Mouse (Mus musculus) limb, embryonic 14.5 days (tissue): Measurements from ENCODE around the gene Tmcc3. TPM values are rescaled to one million over a fixed set of nuclear protein-coding genes. Genes with fewer than 3 reads are reported as not detected.
A peak's percentile ranks its signal among the peaks of the same experiment; 100 is the strongest.

Experiments
- ATAC-seq: fragments of 200-750 bp; cut with Nextera tagmentation; 2 replicates; pipeline ENCODE4 v1.8.0; 2017; ENCODE audit warnings: low read depth, moderate number of reproducible peaks, moderate TSS enrichment; ENCODE audit not compliant: low FRiP score
- DNase-seq: peaks from one replicate; pipeline ENCODE4 v3.0.0-alpha.2; 2015; ENCODE audit warnings: low spot score
- H3K27ac ChIP-seq: fragments of 300-500 bp; sonication (generic); replicated peaks from 2 replicates; pipeline ENCODE4 v1.5.1; 2014; ENCODE audit warnings: low read depth, mild to moderate bottlenecking, low read length, moderate library complexity, mixed read lengths
- H3K27me3 ChIP-seq: fragments of 300-500 bp; sonication (generic); 2 replicates; pipeline ENCODE4 v1.6.1; 2014; ENCODE audit warnings: low read length, mixed read lengths; ENCODE audit not compliant: control insufficient read depth, insufficient read depth
- H3K36me3 ChIP-seq: fragments of 300-500 bp; sonication (generic); 2 replicates; pipeline ENCODE4 v1.6.1; 2014; ENCODE audit warnings: mild to moderate bottlenecking, low read length, moderate library complexity, mixed read lengths; ENCODE audit not compliant: control insufficient read depth, insufficient read depth
- H3K4me1 ChIP-seq: fragments of 300-500 bp; sonication (generic); 2 replicates; pipeline ENCODE4 v1.6.1; 2014; ENCODE audit warnings: antibody characterized with exemption, low read length, mixed read lengths; ENCODE audit not compliant: control insufficient read depth, insufficient read depth
- H3K4me2 ChIP-seq: fragments of 300-500 bp; sonication (generic); replicated peaks from 2 replicates; pipeline ENCODE4 v1.6.1; 2014; ENCODE audit warnings: low read depth, mild to moderate bottlenecking, low read length, moderate library complexity; ENCODE audit not compliant: severe bottlenecking
- H3K4me3 ChIP-seq: fragments of 300-500 bp; sonication (generic); replicated peaks from 2 replicates; pipeline ENCODE4 v1.5.1; 2014; ENCODE audit warnings: low read length
- H3K9ac ChIP-seq: fragments of 300-500 bp; sonication (generic); 2 replicates; pipeline ENCODE4 v1.6.1; 2014; ENCODE audit warnings: mild to moderate bottlenecking, low read depth, low read length, moderate library complexity; ENCODE audit not compliant: severe bottlenecking
- H3K9me3 ChIP-seq: fragments of 300-500 bp; sonication (generic); 2 replicates; pipeline ENCODE4 v1.6.1; 2016; ENCODE audit warnings: low read length; ENCODE audit not compliant: control insufficient read depth
- POLR2A ChIP-seq: fragments of 200-500 bp; IDR thresholded peaks from 2 replicates; pipeline ENCODE4 v1.8.0; 2012; ENCODE audit warnings: inconsistent platforms, mild to moderate bottlenecking, moderate library complexity, borderline replicate concordance; ENCODE audit not compliant: insufficient read depth, insufficient read length; ENCODE audit errors: extremely low read depth
- WGBS: fragments of 180-500 bp; shearing (Covaris S2); extraction: QIAGEN DNeasy Blood & Tissue Kit; methylation state at CpG from one replicate; pipeline ENCODE4 v1.1.7; 2014; 5-methylcytosine and 5-hydroxymethylcytosine counted together
- polyA plus RNA-seq, 2 experiments: library from polyadenylated mRNA; depleted of rRNA in 1 of 2; stranded (reverse) in 1 of 2; unstranded in 1 of 2; fragments of >200 nt; fragmentation: Nextera tagmentation in 1 of 2; extraction: Ambion mirVana in 1 of 2; gene quantifications; 2 replicates each; pipeline versions ENCODE4 v1.2.1 to v1.2.3; 2012 to 2014

Tmcc3 gene
- polyA plus RNA-seq, 2 experiments = 10.5 to 18.2 TPM

DNA sequence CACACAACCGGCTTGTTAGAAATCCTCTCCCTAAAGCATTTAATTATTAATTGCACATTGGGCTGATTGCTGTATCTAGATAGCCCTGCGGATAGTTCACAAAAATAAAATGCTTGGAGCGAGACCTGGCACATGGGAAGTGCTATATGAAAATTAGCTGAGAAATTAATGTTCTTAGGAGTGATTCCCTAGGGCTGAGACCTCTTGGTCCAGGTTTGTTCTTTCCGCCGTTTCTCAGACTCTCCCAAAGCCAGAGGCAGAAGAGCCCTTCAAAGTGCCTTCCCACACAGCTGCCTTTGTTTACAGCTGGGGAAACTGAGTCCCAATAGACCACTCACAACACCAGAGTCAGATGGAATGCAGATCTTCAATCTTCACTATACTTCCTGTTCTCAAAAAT, 310.5 kb downstream of the Tmcc3 start:
- Histone ChIP-seq H3K4me1 (peaks cover 4% of the 10 kb centered on the region; the same call in 1 of the 2 replicates), H3K27me3 (no peaks in the 10 kb centered on the region), H3K9ac (no peak overlapping the region), H3K9me3 (no peaks in the 10 kb centered on the region), H3K4me2 (no peak overlapping the region), H3K4me3 (no peak overlapping the region), H3K27ac (no peak overlapping the region), H3K36me3 (no peaks in the 10 kb centered on the region)
- DNase-seq (no peak), ATAC-seq (peak; percentile 13; the same call in 1 of the 2 replicates)
- WGBS = 42% methylated on average over 5 of the region's 5 CpGs
- TF ChIP-seq POLR2A = no peak

DNA sequence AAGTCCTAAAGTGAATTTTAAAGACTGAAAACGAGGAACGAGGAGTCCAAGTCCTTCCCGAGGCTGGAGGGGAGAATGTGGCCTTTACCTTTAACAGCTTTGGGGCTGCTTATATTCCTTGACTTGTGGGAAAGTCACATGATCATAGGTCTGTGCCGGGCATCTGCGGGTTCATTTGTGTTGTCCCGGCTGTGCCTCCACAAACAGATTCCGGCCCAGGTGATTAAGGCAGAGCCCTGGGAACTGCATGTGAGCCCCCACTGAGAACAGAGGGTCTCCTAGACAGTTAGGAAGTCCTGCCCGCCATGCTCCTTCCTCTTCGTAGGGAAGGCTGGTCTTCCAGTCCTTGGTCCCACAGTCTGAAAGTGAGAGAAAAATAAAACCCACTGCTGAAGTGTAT, 311.1 kb downstream of the Tmcc3 start:
- no peak overlapping the region for H3K4me3 ChIP-seq
- DNase-seq = no peak
- no peak overlapping the region; the same call in 1 of the 2 replicates for H3K4me2 ChIP-seq
- H3K36me3 ChIP-seq = no peaks in the 10 kb centered on the region
- no peak overlapping the region for H3K27ac ChIP-seq
- H3K9ac ChIP-seq = no peak overlapping the region; the same call in 1 of the 2 replicates
- no peak for TF ChIP-seq POLR2A
- 12% methylated on average over 9 of the region's 9 CpGs for WGBS
- no peaks in the 10 kb centered on the region for H3K27me3 ChIP-seq
- H3K4me1 ChIP-seq = peaks cover 4% of the 10 kb centered on the region; the same call in 1 of the 2 replicates
- no peak for ATAC-seq
- H3K9me3 ChIP-seq = no peaks in the 10 kb centered on the region

DNA sequence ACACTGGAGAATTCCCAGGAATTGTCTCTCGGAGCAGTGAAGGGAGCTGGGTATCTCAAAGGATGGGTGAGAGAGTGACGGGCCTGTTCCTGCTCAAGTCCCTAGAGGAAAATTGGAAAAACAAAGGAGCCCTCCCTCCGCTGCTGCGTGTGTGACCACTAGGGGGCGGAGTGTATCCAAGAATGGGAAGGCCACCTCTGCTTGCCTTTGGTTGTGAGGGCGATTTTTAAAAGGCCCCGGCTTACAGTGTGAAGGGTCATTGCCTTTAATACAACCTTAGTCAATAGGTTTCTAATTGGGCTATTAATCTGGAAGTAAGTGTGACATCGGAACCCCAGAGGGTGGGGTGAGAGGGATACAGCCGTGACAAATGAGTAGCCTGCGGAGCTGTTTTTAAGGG, 311.9 kb downstream of the Tmcc3 start:
- Histone ChIP-seq H3K9ac (no peak overlapping the region), H3K36me3 (no peaks in the 10 kb centered on the region), H3K4me1 (peaks cover 4% of the 10 kb centered on the region; the same call in 1 of the 2 replicates), H3K4me3 (no peak overlapping the region), H3K4me2 (0 out of 2 replicates have a peak overlapping the region, but pooled peaks have one; percentile 24), H3K27me3 (no peaks in the 10 kb centered on the region), H3K9me3 (no peaks in the 10 kb centered on the region), H3K27ac (no peak overlapping the region)
- DNase-seq = peak; percentile 69
- 4% methylated on average over 10 of the region's 10 CpGs for WGBS
- no peak for TF ChIP-seq POLR2A
- peak; percentile 69; the same call in 1 of the 2 replicates for ATAC-seq

DNA sequence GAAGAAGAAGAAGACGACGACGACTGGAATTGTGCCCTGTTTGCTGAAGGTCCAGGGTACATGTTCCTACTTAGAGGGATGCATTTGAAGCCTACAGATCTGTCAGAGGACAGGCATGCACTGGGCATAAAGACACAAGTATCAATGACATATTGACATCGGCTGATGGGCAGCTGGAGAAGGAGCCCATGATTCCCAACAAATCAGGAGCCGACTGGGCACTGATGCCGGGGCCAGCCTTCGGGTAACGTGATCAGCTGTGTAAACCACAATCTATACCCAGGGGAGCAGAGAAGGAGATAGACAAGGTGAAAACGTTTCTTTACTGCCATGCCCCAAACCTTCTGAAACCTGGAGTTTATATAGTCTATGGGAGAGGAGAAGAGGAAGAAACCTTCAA, 313.3 kb downstream of the Tmcc3 start:
- TF ChIP-seq POLR2A = no peak
- no peak overlapping the region for H3K9ac ChIP-seq
- H3K4me2 ChIP-seq = no peak overlapping the region
- ATAC-seq = no peak
- 88% methylated on average over 9 of the region's 9 CpGs for WGBS
- H3K4me3 ChIP-seq = no peak overlapping the region
- H3K27ac ChIP-seq = no peak overlapping the region
- H3K36me3 ChIP-seq = no peaks in the 10 kb centered on the region
- H3K9me3 ChIP-seq = no peaks in the 10 kb centered on the region
- H3K4me1 ChIP-seq = peaks cover 4% of the 10 kb centered on the region; the same call in 1 of the 2 replicates
- DNase-seq = no peak
- H3K27me3 ChIP-seq = no peaks in the 10 kb centered on the region

DNA sequence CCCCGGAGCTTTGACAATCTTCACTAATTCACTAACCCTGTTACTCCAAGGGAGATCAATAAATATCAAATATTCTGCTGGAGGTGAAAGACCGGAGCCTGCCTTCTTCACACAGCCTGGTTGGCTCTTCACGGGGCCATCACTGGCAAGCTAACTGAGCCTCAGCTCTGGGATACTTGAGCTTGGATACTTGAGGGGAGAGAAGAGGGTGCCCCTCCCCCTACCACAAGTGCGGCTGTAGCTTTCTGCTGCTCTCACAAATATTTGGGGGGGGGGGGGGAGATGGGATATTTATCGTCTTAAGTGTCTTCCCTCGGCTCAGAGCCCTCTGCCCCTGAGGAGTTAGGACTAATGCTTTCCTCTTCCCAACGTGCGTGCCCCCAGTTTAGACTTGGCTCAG, 313.9 kb downstream of the Tmcc3 start:
- H3K4me2 ChIP-seq = no peak overlapping the region
- DNase-seq = no peak
- H3K4me3 ChIP-seq = no peak overlapping the region
- no peak overlapping the region for H3K9ac ChIP-seq
- no peak for TF ChIP-seq POLR2A
- H3K4me1 ChIP-seq = peaks cover 4% of the 10 kb centered on the region; the same call in 1 of the 2 replicates
- no peak overlapping the region for H3K27ac ChIP-seq
- 83% methylated on average over 8 of the region's 8 CpGs for WGBS
- no peak for ATAC-seq
- no peaks in the 10 kb centered on the region for H3K9me3 ChIP-seq
- H3K27me3 ChIP-seq = no peaks in the 10 kb centered on the region
- H3K36me3 ChIP-seq = no peaks in the 10 kb centered on the region

DNA sequence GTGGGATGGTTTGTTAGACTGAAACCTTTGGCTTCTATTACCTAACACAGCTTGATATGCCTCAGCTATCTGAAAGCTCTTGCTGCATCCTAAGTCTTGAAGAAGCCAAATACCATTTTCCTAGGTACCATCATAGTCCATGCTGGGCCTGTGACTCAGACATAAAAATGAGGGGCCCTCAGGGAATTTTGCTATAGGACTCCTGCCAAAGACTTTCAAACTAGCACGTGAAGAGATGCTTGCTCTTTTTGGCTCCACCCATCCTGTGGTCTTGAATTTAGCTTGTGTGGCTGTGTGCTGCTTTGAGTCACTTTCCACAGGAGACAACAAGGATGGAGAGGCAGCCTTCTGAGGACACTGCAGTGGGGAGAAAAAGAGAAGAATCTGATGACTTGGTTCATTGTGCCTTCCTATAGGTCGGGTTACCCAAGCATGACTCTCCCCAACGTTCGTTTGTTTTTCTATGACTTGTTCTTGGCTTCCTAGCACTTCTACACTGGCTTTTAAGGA, 319.1 kb downstream of the Tmcc3 start:
- no peak overlapping the region for H3K4me3 ChIP-seq
- no peak for TF ChIP-seq POLR2A
- no peaks in the 10 kb centered on the region for H3K4me1 ChIP-seq
- 61% methylated on average over 4 of the region's 4 CpGs for WGBS
- H3K27me3 ChIP-seq = no peaks in the 10 kb centered on the region
- no peaks in the 10 kb centered on the region for H3K9me3 ChIP-seq
- H3K36me3 ChIP-seq = no peaks in the 10 kb centered on the region
- H3K4me2 ChIP-seq = no peak overlapping the region
- H3K9ac ChIP-seq = no peak overlapping the region
- H3K27ac ChIP-seq = no peak overlapping the region
- DNase-seq (no peak), ATAC-seq (no peak)
